Mouse (Mus musculus) kidney, adult 2 months (tissue): ENCODE data around the gene E2f6. TPM values are rescaled to one million over a fixed set of nuclear protein-coding genes. Genes with fewer than 3 reads are reported as not detected.

Experiments
- DNase-seq: peaks from one replicate; pipeline ENCODE4 v3.0.0; 2021
- H3K27ac ChIP-seq: fragments of 200-500 bp; 2 replicates; pipeline ENCODE4 v1.5.1; 2012; ENCODE audit warnings: low read depth, low read length, control low read depth, inconsistent platforms; ENCODE audit not compliant: insufficient read depth
- H3K27me3 ChIP-seq: fragments of 200-500 bp; replicated peaks from 2 replicates; pipeline ENCODE4 v1.6.1; 2012; ENCODE audit warnings: mild to moderate bottlenecking, moderate library complexity, low read length, inconsistent platforms; ENCODE audit not compliant: control insufficient read depth, insufficient read depth
- H3K36me3 ChIP-seq: fragments of 200-500 bp; 2 replicates; pipeline ENCODE4 v1.6.1; 2012; ENCODE audit warnings: mild to moderate bottlenecking, moderate library complexity, low read length, inconsistent platforms; ENCODE audit not compliant: control insufficient read depth, insufficient read depth
- H3K4me1 ChIP-seq: fragments of 200-500 bp; 2 replicates; pipeline ENCODE4 v1.6.1; 2011; ENCODE audit warnings: low read length; ENCODE audit not compliant: control insufficient read depth, insufficient read depth
- H3K4me3 ChIP-seq: fragments of 200-500 bp; 2 replicates; pipeline ENCODE4 v1.5.1; 2011; ENCODE audit warnings: mild to moderate bottlenecking, low read depth, low read length, control low read depth; ENCODE audit not compliant: insufficient read depth
- CTCF ChIP-seq: fragments of 200-500 bp; conservative IDR thresholded peaks from 2 replicates; pipeline ENCODE4 v1.5.1; 2011; ENCODE audit warnings: low read depth, mild to moderate bottlenecking, control low read depth, low read length, moderate library complexity, mixed read lengths; ENCODE audit not compliant: insufficient read depth, insufficient read length
- POLR2A ChIP-seq: fragments of 200-500 bp; IDR thresholded peaks from one replicate; pipeline ENCODE4 v1.6.1; 2011; ENCODE audit warnings: low read depth, low read length, control low read depth
- WGBS: fragments of 180-500 bp; shearing (Covaris S2); methylation state at CpG from one replicate; pipeline ENCODE4 v1.1.7; 2018; 5-methylcytosine and 5-hydroxymethylcytosine counted together
- polyA plus RNA-seq: library from polyadenylated mRNA; depleted of rRNA; stranded (reverse); fragments of >200 nt; gene quantifications from 2 replicates; pipeline ENCODE4 v1.2.3, GENCODE M21; 2012

Gene E2f6
- polyA plus RNA-seq, 1 experiment, result 15.5 TPM

GRCm38 (mm10) chr12:16847204-16847792 lies 36.5 kb downstream of the E2f6 start:
- DNase-seq, result no peak
- Histone ChIP-seq H3K36me3 (no peaks in the 10 kb centered on the region), H3K4me1 (peaks cover 6% of the 10 kb centered on the region; the same call in 1 of the 2 replicates), H3K27me3 (no peaks in the 10 kb centered on the region), H3K4me3 (no peak overlapping the region), H3K27ac (no peak overlapping the region)
- WGBS, result 79% methylated on average over 4 of the region's 4 CpGs
- TF ChIP-seq POLR2A (no peak), CTCF (no peak)

GRCm38 (mm10) chr12:16848501-16848900 lies 37.7 kb downstream of the E2f6 start:
- no peak overlapping the region for H3K27ac ChIP-seq
- no peak for DNase-seq
- WGBS, result 86% methylated on average over 2 of the region's 2 CpGs
- H3K4me1 ChIP-seq, result peaks cover 6% of the 10 kb centered on the region; the same call in 1 of the 2 replicates
- no peaks in the 10 kb centered on the region for H3K36me3 ChIP-seq
- no peak overlapping the region for H3K4me3 ChIP-seq
- no peaks in the 10 kb centered on the region for H3K27me3 ChIP-seq
- no peak for TF ChIP-seq POLR2A
- no peak for TF ChIP-seq CTCF

- Histone ChIP-seq H3K27me3 (no peaks in the 10 kb centered on the region), H3K27ac (no peak overlapping the region), H3K36me3 (no peaks in the 10 kb centered on the region), H3K4me1 (peaks cover 6% of the 10 kb centered on the region; the same call in 1 of the 2 replicates), H3K4me3 (no peak overlapping the region)
- WGBS, result 52% methylated on average over 2 of the region's 2 CpGs
- no peak for DNase-seq
- TF ChIP-seq POLR2A (no peak), CTCF (no peak)
These were observed 39.1 kb downstream of the E2f6 start for GRCm38 (mm10) chr12:16849821-16850220.

- H3K36me3 ChIP-seq, result no peaks in the 10 kb centered on the region
- no peak overlapping the region for H3K27ac ChIP-seq
- WGBS, result 54% methylated on average over 16 of the region's 16 CpGs
- DNase-seq, result peak; percentile 62
- peaks cover 6% of the 10 kb centered on the region; the same call in 1 of the 2 replicates for H3K4me1 ChIP-seq
- no peaks in the 10 kb centered on the region for H3K27me3 ChIP-seq
- no peak overlapping the region for H3K4me3 ChIP-seq
- no peak for TF ChIP-seq POLR2A
- no peak; the same call in 1 of the 2 replicates for TF ChIP-seq CTCF
These were observed 39.9 kb downstream of the E2f6 start for GRCm38 (mm10) chr12:16850431-16851375.

GRCm38 (mm10) chr12:16853431-16854165 lies 42.8 kb downstream of the E2f6 start:
- DNase-seq, result peak; percentile 86
- TF ChIP-seq POLR2A (no peak), CTCF (no peak)
- no peaks in the 10 kb centered on the region for H3K27me3 ChIP-seq
- H3K27ac ChIP-seq, result peak overlapping the region; percentile 18; the same call in 1 of the 2 replicates
- WGBS, result 55% methylated on average over 11 of the region's 11 CpGs
- H3K4me3 ChIP-seq, result no peak overlapping the region
- peaks cover 6% of the 10 kb centered on the region; the same call in 1 of the 2 replicates for H3K4me1 ChIP-seq
- H3K36me3 ChIP-seq, result no peaks in the 10 kb centered on the region

GRCm38 (mm10) chr12:16855632-16856305 lies 45.0 kb downstream of the E2f6 start:
- no peak for TF ChIP-seq POLR2A
- no peak for TF ChIP-seq CTCF
- no peak overlapping the region for H3K27ac ChIP-seq
- no peak overlapping the region for H3K4me3 ChIP-seq
- peaks cover 2% of the 10 kb centered on the region; the same call in 1 of the 2 replicates for H3K4me1 ChIP-seq
- H3K27me3 ChIP-seq, result no peaks in the 10 kb centered on the region
- no peak for DNase-seq
- 62% methylated on average over 6 of the region's 6 CpGs for WGBS
- H3K36me3 ChIP-seq, result no peaks in the 10 kb centered on the region
